13 mouse cellular contexts compared by ENCODE assay signal in genomic region chr6:6173935-6174561, GRCm38 (mm10). TPM values are rescaled to one million over a fixed set of nuclear protein-coding genes. Genes with fewer than 3 reads are reported as not detected.
DNase-seq lines count a peak whose midpoint lies in the region; ATAC-seq and TF ChIP-seq lines count a peak whose summit lies in the region.
"Had no signal": no experiment of that assay in that cellular context is flagged by ENCODE, and none has a peak within 500 bp of the region (broad histone marks: within the 10 kb centered on the region; RNA-seq: fewer than 3 reads in every experiment).

No protein-coding gene starts in this region.

- H3K27me3 ChIP-seq in midbrain, embryonic 11.5 days (ENCODE audit: control insufficient read depth, insufficient read depth, low read length) = no peaks in the 10 kb centered on the region
- H3K27me3 ChIP-seq in midbrain, embryonic 10.5 days (ENCODE audit: low read depth, poor library complexity, severe bottlenecking) = no peaks in the 10 kb centered on the region
- H3K27me3 ChIP-seq in hindbrain, postnatal 0 days (ENCODE audit: insufficient read depth, low read length) = peaks cover 5% of the 10 kb centered on the region; the same call in 1 of the 2 replicates
- H3K27me3 ChIP-seq in thymus, adult 2 months (ENCODE audit: control insufficient read depth, insufficient read depth, low read length) = no peaks in the 10 kb centered on the region

- DNase-seq in midbrain, embryonic 11.5 days (ENCODE audit: low spot score, missing footprints) = peak; percentile 88
- no peak for DNase-seq in midbrain, embryonic 10.5 days (ENCODE audit: low spot score)
- DNase-seq in hindbrain, postnatal 0 days (ENCODE audit: low spot score) = peak; percentile 52
- DNase-seq in retina, postnatal 1 day = peak; percentile 91
- no peak for DNase-seq in thymus, adult 2 months
- DNase-seq in layer of hippocampus, adult 18-20 months (ENCODE audit: low spot score in 2 of 2) = no peak
- DNase-seq: adrenal gland, postnatal 36 days; cerebellum, adult 2 months; gastrocnemius, adult 2 months; liver, postnatal 0 days; right cerebral cortex, postnatal 4 days had no signal

- TF ChIP-seq POLR2A in embryonic fibroblast, embryonic 13.5 days (IDR thresholded peaks at IDR 0.05; ENCODE audit: low read depth, low read length) = no peak
- TF ChIP-seq POLR2A in thymus, adult 2 months (IDR thresholded peaks at IDR 0.05; ENCODE audit: control insufficient read depth, extremely low read depth, insufficient read depth, low read length, poor library complexity) = no peak

- H3K4me1 ChIP-seq in midbrain, embryonic 11.5 days (ENCODE audit: control insufficient read depth, insufficient read depth, low read length) = peaks cover 16% of the 10 kb centered on the region
- H3K4me1 ChIP-seq in midbrain, embryonic 10.5 days = peaks cover 35% of the 10 kb centered on the region
- peaks cover 15% of the 10 kb centered on the region for H3K4me1 ChIP-seq in embryonic fibroblast, embryonic 13.5 days (ENCODE audit: control insufficient read depth, insufficient read depth, low read length)
- no peaks in the 10 kb centered on the region; the same call in 1 of the 2 replicates for H3K4me1 ChIP-seq in hindbrain, postnatal 0 days (ENCODE audit: insufficient read depth, low read length)
- H3K4me1 ChIP-seq in thymus, adult 2 months (replicated peaks; ENCODE audit: control insufficient read depth, insufficient read depth, low read length) = no peaks in the 10 kb centered on the region

- ATAC-seq in midbrain, embryonic 11.5 days (ENCODE audit: low FRiP score) = peak; percentile 63
- peak; percentile 64 for ATAC-seq in hindbrain, postnatal 0 days
- ATAC-seq: liver, postnatal 0 days had no signal

- H3K27ac ChIP-seq in midbrain, embryonic 11.5 days (ENCODE audit: low read depth, low read length) = no peak overlapping the region
- H3K27ac ChIP-seq in midbrain, embryonic 10.5 days (replicated peaks) = no peak overlapping the region
- peak overlapping the region; percentile 39 for H3K27ac ChIP-seq in embryonic fibroblast, embryonic 13.5 days (ENCODE audit: insufficient read depth, low read length)
- no peak overlapping the region for H3K27ac ChIP-seq in hindbrain, postnatal 0 days
- no peak overlapping the region for H3K27ac ChIP-seq in thymus, adult 2 months (ENCODE audit: control insufficient read depth, insufficient read depth, low read length)
- H3K27ac ChIP-seq: gastrocnemius, adult 2 months; kidney, postnatal 0 days had no signal

- H3K36me3 ChIP-seq in midbrain, embryonic 11.5 days (ENCODE audit: control insufficient read depth, insufficient read depth, low read length) = no peaks in the 10 kb centered on the region
- peaks cover 16% of the 10 kb centered on the region for H3K36me3 ChIP-seq in midbrain, embryonic 10.5 days
- H3K36me3 ChIP-seq in hindbrain, postnatal 0 days (ENCODE audit: insufficient read depth, low read length) = no peaks in the 10 kb centered on the region
- no peaks in the 10 kb centered on the region for H3K36me3 ChIP-seq in thymus, adult 2 months (ENCODE audit: control insufficient read depth, insufficient read depth, low read length)

- 12% methylated on average over 9 of the region's 9 CpGs for WGBS in midbrain, embryonic 11.5 days
- 13% methylated on average over 9 of the region's 9 CpGs for WGBS in midbrain, embryonic 10.5 days
- WGBS in hindbrain, postnatal 0 days = 23% methylated on average over 9 of the region's 9 CpGs
- 95% methylated on average over 9 of the region's 9 CpGs for WGBS in thymus, adult 2 months

- H3K9ac ChIP-seq in midbrain, embryonic 11.5 days (ENCODE audit: low read length) = no peak overlapping the region
- H3K9ac ChIP-seq in hindbrain, postnatal 0 days (replicated peaks; ENCODE audit: low read length) = no peak overlapping the region
- H3K9ac ChIP-seq: liver, postnatal 0 days had no signal

- H3K9me3 ChIP-seq in midbrain, embryonic 11.5 days (ENCODE audit: control insufficient read depth, low read length) = no peaks in the 10 kb centered on the region
- no peaks in the 10 kb centered on the region for H3K9me3 ChIP-seq in midbrain, embryonic 10.5 days (replicated peaks)
- no peaks in the 10 kb centered on the region for H3K9me3 ChIP-seq in hindbrain, postnatal 0 days (ENCODE audit: low read length)

- H3K4me3 ChIP-seq in midbrain, embryonic 11.5 days (ENCODE audit: low read depth, low read length) = no peak overlapping the region
- H3K4me3 ChIP-seq in midbrain, embryonic 10.5 days = no peak overlapping the region
- H3K4me3 ChIP-seq in embryonic fibroblast, embryonic 13.5 days (ENCODE audit: insufficient read depth, low read length) = no peak overlapping the region
- no peak overlapping the region for H3K4me3 ChIP-seq in hindbrain, postnatal 0 days (ENCODE audit: low read length)
- H3K4me3 ChIP-seq in thymus, adult 2 months (ENCODE audit: control insufficient read depth, insufficient read depth, low read length) = no peak overlapping the region
- H3K4me3 ChIP-seq: gastrocnemius, adult 2 months had no signal

- H3K4me2 ChIP-seq in midbrain, embryonic 11.5 days = no peak overlapping the region
- H3K4me2 ChIP-seq in hindbrain, postnatal 0 days (ENCODE audit: low read depth, low read length) = no peak overlapping the region

- TF ChIP-seq CTCF in embryonic fibroblast, embryonic 13.5 days (IDR thresholded peaks at IDR 0.05; ENCODE audit: borderline replicate concordance, insufficient read depth, low read length) = no peak
- 0 out of 2 replicates have a peak, but pooled peaks have one; percentile 3 for TF ChIP-seq CTCF in hindbrain, postnatal 0 days (IDR thresholded peaks at IDR 0.05; ENCODE audit: low read depth)
- TF ChIP-seq CTCF in thymus, adult 2 months (IDR thresholded peaks at IDR 0.05; ENCODE audit: borderline replicate concordance, control insufficient read depth, extremely low read depth, insufficient read depth, low read length, poor library complexity) = no peak

RNA-seq across cellular contexts. Expression of gene Slc25a13, which starts 42.9 kb away (rescaled TPM):
- 34.7 and 42.7 TPM in 2 replicates for polyA plus RNA-seq in midbrain, embryonic 11.5 days (2014; fragmentation: Nextera tagmentation; extraction: Ambion mirVana)
- polyA plus RNA-seq in midbrain, embryonic 10.5 days (2016; fragmentation: Nextera tagmentation; extraction: Ambion mirVana) = 42.9 and 47.4 TPM in 2 replicates
- 9.3 and 11.3 TPM in 2 replicates for polyA plus RNA-seq in embryonic fibroblast, embryonic 13.5 days (2011; ENCODE audit: insufficient read length, low read depth, missing spikeins)
- total RNA-seq in hindbrain, postnatal 0 days (2014; rRNA removed) = 2.5 and 3.4 TPM in 2 replicates
- 3.5 and 4.4 TPM in 2 replicates for polyA plus RNA-seq in hindbrain, postnatal 0 days (2015; fragmentation: Nextera tagmentation; extraction: Ambion mirVana)
- polyA plus RNA-seq in thymus, adult 2 months (2012; rRNA removed) = 6.0 and 9.2 TPM in 2 replicates
- total RNA-seq in layer of hippocampus, adult 18-20 months (2021) = 1 to 10 TPM; 3.5 to 5.4 TPM

Comparison
In these comparisons a context has a peak if more than half of its experiments do, and no peak if none do; other contexts are left out.
1. DNase-seq: peak in midbrain, embryonic 11.5 days (single experiment), hindbrain, postnatal 0 days (single experiment) and retina, postnatal 1 day (single experiment); none in midbrain, embryonic 10.5 days (single experiment), thymus, adult 2 months (single experiment) and layer of hippocampus, adult 18-20 months (0 of 2).